Mouse (Mus musculus) fat pad, adult 2 months (tissue): ENCODE measurements around the gene Hoxb7.

Source experiments
- DNase-seq: peaks from one replicate; pipeline ENCODE4 v3.0.0-alpha.2; 2011; ENCODE audit warnings: low read depth, low spot score; ENCODE audit errors: extremely low read depth

Hoxb7 gene

DNA sequence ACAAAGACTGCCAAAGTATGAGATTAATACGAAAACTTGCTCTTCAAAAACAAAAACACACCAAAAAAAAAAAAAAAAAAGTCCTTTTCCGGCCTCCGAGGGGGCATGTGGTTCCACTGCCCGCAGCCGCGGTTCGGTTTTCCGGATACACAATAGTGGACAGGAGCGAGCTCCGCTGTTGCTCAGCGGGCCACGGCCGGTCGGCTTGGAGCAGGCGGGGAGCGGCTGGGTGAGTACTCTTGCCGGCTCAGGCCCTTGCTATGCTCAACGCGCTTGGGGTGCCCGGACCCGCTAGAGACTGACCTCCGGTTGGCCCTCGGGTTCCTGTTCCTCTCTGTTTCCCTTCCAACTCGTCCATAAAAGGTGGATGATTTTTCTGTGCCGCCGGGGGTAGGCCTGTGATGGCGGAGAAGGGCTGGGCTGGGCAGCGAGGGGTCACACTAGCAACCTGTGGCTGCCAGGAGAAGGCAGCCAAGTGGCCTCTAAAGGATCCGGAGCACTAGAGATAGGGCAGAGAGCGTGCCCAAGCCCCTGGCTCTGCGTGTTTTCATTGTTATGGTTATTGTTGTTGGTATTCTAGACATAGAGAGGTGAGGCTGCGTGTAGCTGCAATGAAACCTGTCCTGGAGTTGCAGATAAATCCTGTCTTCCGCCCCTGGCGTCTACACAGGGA, 28.4 kb downstream of the Hoxb7 start:
- no peak for DNase-seq

DNA sequence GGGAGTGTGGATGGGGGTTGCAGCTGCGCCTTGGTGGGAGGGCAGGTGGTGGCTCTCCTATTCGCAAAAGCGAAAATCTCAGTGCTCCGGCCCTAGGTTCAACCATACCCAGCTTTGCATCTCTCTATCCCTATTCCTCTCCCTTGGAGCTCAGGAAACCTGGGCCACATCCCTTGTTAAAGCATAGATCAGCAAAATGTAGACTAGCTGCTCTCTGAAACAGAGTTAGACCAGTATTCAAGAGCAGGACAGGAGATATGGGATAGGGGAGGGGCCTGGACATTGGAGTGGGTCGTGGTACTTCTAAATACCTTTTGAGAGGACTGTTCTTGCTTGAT, 28.9 kb downstream of the Hoxb7 start:
- no peak for DNase-seq

DNA sequence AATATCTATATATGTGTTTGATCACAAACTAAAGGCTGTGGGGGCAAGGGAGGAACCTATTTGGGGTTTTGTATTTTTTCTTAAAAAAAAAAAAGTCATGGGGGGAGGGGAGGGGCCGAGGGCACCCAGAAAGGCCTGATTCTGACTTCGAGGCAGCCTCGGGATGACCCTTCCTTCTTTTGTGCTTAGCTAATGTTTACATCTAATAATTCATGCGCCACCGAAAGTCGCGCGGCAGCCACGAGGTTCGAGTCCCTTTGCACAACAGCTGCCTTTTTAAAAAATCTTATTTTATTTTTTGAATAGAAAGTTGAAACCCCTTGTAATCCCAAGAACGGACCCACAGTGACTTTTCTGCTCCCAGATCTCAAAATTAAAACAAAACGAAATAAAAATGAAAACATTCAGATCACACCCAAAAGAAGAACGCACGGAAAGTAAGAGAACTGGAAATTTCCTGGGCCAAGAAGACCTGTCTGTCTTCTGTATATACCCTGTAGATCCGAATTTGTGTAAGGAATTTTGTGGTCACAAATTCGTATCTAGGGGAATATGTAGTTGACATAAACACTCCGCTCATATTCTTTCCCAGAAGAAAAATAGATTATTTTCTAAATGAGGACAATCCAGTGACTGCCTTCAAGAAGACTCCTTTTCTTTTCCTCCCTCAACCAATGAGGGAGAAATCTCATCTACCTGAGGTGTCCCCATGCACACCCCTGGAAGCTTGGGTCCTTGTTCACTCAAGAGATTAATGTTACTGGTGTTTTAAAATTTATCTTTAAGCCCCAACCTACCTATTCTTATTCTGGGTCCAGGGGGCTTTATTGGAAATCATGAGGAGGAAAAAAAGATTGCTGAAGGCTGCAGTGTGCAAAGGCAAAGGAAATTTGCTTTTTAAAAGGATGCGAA, 30.5 kb downstream of the Hoxb7 start:
- no peak for DNase-seq

DNA sequence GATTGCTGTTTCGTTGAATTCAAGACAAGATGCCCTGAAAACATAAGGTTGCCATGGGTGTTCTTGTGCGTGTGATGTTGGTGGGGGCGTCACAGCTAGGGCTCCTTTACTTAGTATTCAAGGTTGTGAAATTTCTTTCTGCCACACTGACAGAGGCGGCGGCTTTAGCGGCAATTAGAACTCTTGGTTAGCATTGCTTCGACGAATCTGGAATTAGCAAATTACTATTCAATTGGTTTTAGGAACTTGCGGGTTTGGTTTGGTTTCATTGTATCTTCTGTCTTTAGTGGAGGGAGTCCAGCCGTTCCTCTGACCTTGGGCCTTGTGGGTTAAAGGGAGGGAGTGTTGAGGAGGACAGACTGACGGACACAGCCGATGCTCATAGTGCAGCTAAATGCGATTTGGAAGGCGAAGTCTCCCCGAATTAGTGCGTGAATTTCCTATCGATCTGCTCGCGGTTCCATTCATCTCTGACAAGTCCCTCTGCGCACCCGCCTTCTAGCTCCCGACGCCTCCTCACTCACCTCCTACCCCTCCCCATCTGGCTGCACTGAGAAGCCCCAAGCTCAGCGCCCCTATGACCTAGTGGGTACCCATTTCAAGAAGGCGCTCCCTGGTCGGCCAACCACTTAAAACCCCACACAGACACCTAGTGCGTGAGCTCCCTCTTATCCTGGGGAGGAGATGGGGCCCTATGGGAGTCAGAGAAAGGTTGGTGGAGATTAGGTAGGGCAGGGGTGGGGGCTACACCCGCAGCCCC, 31.4 kb downstream of the Hoxb7 start, which contains the start of gene Hoxb4:
Hoxb4 (plus strand) TSS at position 660 of the 760 bp plus-strand sequence.
- DNase-seq: no peak

DNA sequence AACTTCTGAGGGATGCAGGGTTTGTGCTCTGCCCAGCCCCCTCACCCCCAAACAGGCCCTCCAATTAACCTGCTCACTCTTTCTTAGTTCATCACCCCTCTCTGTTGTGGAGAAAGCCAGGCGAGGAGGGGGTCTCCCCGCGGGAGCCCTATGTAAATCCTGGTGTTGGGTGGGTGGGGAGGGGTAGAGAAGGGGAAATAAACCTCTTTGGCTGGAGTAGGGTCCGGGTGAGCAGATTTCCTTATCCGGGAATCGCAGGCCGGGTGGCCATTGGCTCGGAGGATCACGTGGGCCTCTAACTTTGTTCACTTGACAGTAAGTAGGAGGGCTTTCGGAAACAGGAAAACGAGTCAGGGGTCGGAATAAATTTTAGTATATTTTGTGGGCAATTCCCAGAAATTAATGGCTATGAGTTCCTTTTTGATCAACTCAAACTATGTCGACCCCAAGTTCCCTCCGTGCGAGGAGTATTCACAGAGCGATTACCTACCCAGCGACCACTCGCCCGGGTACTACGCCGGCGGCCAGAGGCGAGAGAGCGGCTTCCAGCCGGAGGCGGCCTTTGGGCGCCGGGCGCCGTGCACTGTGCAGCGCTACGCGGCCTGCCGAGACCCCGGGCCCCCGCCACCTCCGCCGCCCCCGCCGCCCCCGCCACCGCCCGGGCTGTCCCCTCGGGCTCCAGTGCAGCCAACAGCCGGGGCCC, 32.1 kb downstream of the Hoxb7 start:
- no peak for DNase-seq

DNA sequence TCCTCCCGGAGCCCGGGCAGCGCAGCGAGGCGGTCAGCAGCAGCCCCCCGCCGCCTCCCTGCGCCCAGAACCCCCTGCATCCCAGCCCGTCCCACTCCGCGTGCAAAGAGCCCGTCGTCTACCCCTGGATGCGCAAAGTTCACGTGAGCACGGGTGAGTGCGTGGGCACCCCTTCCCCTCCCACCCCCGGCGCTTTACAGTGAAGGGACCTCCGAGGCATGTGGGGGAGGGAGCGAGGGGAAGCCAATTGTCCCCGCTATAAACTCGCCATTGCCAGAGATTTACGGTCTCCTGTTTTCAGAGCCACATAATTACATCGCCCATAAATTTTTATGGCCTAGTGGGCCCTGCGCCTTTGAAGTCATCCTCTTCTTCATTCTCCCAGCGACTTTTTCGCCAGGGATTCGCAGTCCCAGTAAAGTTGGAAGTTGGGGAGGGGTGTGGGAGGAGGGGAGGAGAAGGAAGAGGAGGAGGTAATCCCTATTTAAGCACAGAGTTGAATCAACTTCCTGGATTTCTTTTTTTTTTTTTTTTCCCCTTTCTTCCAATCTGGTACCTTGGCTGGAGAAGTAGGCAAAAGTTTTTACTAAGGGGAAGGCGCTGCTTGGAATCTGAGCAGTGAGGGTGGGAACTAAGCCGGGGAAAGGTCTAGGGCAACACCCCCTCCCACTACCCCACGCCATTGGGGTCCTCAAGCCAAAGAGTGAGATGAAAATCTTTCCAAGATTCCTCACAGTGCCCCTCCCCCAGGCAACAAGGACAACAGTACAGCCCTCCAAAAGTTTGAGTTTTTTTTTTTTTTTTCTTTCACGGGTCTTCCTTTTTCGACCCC, 32.9 kb downstream of the Hoxb7 start:
- no peak for DNase-seq

DNA sequence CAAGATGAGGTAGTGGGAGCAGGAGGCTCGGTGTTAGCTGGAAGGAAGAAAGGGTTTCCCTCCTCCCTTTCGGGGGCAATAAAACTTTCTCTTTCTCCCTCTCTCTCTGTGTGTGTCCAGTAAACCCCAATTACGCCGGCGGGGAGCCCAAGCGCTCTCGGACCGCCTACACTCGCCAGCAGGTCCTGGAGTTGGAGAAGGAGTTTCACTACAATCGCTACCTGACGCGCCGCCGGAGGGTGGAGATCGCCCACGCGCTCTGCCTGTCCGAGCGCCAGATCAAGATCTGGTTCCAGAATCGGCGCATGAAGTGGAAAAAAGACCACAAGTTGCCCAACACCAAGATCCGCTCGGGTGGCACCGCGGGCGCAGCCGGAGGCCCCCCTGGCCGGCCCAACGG, 33.5 kb downstream of the Hoxb7 start:
- DNase-seq: no peak

DNA sequence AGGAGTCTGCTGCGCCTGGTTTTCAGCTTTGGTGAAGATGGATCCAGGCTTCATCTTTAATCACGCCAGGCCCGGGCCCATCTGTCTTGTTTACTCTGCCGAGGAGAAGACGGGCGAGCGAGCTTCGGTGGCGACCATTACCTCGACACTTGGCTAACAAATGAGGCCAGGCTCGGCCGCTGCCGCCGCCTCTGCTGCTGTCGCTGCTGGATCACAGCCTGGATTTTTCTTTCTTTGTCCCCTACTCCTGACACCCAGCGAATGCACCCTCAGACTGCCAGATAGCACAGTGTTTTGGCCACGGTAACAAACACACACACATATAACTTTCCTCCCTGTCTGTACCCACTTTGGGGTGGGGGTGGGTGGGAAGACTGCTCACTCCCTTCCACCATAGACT, 34.3 kb downstream of the Hoxb7 start:
- no peak for DNase-seq

DNA sequence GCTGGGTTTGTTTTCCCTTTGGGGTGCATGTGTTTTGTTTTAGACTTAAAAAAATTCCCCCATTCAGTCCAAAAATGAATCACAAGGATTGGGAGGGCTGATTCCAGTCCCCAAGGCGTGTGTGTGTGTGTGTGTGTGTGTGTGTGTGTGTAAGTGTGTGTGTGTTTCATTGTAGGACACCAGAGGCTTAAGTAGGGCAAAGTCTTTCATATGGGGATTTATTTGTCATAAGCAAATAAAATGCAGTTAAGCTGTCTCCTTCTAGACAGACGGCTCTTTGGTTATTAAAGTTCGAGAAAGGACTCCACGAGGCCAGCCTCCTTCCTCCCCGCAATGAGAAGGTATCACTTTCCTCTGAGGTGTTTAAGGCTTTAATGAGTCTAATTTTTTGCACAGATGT, 35.4 kb downstream of the Hoxb7 start:
- no peak for DNase-seq

DNA sequence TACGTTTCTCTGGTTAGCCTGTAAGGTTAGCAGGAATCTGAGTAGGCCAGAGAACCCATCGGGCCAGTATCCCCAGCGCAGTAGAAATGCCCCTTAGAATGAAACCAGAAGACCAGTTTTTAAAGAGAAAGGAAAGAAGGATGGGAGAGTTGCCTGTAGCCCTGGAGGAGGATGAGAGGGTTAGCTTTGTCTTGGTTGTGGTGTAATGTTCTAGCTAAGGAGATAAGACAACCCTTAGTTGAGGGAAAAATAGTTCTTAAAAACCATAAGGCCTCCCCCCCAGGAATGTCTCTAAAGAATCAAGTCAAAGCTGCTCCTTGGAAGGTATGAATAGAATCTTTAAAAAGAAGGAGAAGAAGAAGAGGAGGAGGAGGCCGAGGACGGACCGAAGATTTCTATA, 36.3 kb downstream of the Hoxb7 start:
- no peak for DNase-seq

DNA sequence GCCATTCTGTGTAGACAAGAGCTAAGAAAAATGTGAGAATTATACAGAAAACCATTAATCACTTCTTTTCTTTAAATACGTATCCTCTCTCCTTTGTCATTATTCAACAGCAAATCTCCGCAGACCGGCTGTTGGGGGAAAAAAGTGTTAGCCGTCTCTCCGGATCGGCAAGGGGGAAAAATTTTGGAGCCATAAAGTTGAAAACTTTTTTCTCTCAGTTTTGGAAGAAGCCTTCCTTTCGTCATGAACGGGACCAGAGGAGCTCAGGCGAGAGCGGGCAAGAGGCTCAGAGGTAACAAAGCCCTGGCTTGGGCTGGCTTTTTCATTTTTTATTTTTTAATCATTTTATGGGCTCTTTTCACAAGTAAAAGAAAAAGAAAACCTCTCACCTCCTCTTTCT, 36.7 kb downstream of the Hoxb7 start, which contains the start of gene Hoxb3:
Hoxb3 (plus strand) TSS at position 173 of the 400 bp plus-strand sequence.
- DNase-seq: no peak

DNA sequence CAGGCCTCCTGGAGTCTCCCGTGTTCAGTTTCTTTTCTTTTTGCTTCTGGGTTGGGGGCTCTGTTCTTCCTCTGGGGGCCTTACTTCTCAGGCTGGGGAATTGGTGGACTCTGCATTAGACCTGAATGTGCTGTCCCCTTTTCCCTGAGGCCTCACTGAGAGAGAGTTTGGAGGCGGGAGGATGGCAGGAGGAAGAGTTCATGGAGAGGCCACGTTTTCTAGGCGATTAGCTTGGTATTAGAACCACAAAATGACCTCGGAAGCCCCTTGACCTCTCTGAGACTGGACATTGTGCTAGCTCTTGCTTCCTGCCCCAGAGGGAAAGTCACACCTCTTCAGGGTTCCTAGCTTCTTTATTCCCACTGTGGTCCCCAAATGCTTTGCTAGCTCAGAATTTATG, 37.7 kb downstream of the Hoxb7 start:
- no peak for DNase-seq

DNA sequence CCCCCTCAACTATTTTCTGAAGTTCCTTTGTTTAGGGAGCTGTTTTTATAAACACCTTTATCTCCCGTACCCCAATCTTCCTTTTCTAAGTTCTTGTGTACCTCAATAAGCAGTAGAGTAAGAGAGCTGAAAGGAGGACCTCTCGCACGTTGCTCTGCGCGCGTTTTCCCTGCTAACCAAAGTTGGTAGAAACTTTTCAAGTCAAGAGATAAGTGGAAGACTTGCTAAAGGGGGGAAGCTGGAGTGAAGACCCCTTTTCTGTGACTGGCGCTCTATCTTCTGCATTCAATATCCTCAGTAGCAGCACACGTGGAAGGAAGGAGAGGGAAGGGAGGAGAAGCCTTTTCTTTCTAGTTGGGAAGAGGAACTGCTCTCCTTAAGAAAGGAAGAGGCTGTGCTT, 38.5 kb downstream of the Hoxb7 start:
- no peak for DNase-seq

DNA sequence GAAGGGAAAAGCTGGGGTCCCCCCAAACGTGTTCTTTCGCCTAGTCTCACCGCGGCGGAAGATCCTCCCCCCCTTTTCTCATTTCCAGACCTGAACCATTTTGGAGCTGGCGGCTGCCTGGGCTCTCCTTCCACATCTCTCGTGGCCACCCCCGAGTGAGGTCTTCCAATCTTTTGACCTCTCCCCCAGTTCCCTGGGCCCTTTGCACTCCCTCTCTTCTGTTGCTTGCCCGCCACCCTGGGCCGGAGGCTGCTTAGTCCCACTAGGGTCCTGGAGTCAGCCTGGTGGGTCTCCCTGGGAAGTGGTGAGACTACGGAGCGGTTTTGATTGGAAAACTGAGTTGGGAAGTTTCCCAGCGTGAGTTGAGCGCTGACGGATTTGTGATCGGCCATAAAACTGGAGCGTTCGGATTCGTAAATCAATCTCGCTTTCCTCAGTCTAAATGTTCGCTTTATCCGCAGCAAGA, 39.4 kb downstream of the Hoxb7 start:
- DNase-seq: no peak

DNA sequence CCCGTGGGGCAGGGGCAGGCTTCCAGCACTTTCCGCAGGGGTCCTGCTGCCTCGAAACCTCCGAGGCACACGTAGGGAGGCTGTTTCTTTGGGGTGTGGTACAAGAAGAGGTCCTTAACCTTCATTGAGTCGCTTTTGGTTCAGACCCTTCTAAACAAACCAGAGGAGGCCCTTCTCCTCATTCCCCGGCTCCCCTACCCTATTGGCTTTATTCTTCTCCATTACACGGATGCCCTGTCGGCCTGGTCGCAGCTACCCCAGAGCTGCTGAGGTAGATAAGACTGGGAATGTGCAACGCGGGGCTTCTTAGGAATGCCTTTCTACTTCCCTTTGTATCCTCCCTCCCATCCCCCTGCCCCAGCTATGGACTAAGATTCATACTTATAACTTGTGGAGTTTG, 40.3 kb downstream of the Hoxb7 start:
- no peak for DNase-seq

DNA sequence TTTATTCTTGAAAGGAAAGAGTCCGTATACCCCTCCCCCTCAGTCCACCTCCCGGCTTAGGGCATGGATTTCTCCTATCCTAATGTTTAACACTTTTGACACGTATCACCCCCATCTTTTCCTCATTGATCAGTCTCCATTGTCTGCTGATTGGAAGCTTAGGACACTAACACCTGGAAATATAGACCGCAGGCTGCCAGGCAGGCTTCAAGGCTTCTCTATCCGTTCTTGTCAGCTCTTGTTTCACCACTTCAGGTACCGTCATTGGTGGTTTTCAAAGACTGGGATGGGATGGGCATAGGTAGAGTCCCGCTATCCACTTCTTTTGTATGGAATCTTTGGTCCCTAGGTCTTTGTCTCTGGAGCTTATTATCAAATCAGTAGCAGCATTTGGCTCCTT, 40.7 kb downstream of the Hoxb7 start:
- no peak for DNase-seq

DNA sequence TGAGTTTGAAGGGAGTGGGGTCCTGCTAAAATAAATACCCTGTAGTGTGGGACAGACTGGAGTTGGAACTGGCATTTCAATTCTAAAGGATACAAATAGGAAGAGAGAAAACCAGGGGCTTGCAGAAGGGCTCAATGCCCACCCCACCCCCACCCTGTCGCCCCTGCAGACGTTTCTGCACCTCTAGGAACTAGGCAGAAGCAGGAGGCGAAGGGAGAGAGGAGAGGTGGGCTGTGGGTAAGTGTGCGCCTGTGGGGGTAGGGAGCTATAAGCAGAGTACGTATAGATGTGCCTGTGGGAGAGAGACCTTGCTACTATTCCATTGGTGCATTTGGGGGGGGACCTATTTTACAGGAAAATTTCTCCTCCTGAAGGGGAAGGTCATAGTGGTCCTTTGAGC, 41.3 kb downstream of the Hoxb7 start:
- no peak for DNase-seq

DNA sequence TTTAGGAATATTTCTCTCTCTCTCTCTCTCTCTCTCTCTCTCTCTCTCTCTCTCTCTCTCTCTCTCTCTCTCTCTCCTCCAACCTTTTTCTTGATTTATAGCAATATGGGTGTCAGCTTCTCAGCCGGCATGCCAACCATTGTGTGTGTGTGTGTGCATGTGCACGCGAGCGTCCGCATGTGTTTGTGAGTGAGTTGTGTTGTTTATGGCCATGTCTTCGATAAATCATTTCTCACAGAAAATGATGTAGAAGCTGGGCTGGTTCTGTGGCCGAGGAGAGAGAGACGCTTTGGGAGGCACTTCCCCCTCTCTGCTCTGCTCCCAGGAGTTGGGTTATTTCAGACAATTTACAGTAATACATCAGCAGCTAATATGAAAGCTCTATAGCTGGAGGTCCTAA, 42.2 kb downstream of the Hoxb7 start:
- no peak for DNase-seq

DNA sequence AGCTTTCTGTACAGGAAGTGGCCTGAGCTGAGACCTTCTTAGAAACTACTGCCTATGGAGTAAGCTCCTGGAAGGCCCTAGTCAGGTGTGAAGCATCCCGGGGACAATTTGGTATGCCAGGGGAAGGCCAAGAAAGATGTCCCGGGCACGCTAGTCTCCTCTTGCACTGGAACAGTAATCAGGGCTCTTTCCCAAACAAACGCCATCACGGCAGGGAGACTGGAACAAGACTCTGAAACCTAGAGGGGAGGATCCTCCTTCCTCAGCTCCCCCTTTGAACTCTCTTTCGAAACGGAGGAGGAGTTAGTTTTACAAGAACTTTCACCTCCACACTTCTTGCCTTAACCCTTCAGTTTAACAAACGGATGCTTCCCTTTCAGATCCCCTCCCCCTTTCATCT, 45.7 kb downstream of the Hoxb7 start:
- DNase-seq: no peak

DNA sequence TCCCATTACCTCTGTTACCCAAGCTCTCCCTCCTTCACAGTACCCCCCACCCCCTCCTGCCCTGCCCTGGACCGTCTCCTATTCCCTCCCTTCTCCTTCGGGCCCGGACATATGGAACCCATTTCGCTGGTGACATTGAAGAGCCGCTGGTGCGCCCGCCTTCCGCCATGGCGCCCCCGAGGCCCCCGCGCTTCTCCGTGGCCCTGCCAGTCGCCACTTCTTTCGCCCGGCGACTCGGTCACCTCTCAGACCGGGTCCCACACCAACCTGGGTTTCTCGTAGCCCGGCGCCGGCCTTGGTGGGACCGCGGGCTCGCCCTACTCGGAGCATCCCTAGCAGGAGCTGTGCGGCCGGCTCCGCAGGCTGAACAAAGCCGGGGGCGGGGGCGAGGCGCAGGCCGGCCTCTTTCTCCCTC, 46.2 kb downstream of the Hoxb7 start:
- no peak for DNase-seq
